Mouse (Mus musculus) forebrain, embryonic 14.5 days (tissue): ENCODE measurements around the gene Cort. TPM values are rescaled to one million over a fixed set of nuclear protein-coding genes. Genes with fewer than 3 reads are reported as not detected.

Source experiments
- ATAC-seq: fragments of 200-750 bp; cut with Nextera tagmentation; 2 replicates; pipeline ENCODE4 v1.8.0; 2017; ENCODE audit warnings: mild to moderate bottlenecking, moderate library complexity
- DNase-seq: peaks from one replicate; pipeline ENCODE4 v3.0.0-alpha.2; 2015; ENCODE audit warnings: low spot score
- H3K27ac ChIP-seq: fragments of 300-500 bp; sonication (generic); 2 replicates; pipeline ENCODE4 v1.5.1; 2014; ENCODE audit warnings: low read depth, mild to moderate bottlenecking, control low read depth, low read length, moderate library complexity
- H3K27me3 ChIP-seq: fragments of 300-500 bp; sonication (generic); replicated peaks from 2 replicates; pipeline ENCODE4 v1.6.1; 2014; ENCODE audit warnings: low read length, control low read depth, mixed read lengths; ENCODE audit not compliant: control insufficient read depth, insufficient read depth
- H3K36me3 ChIP-seq: fragments of 300-500 bp; sonication (generic); 2 replicates; pipeline ENCODE4 v1.6.1; 2014; ENCODE audit warnings: low read length, control low read depth; ENCODE audit not compliant: control insufficient read depth, insufficient read depth
- H3K4me1 ChIP-seq: fragments of 300-500 bp; sonication (generic); 2 replicates; pipeline ENCODE4 v1.6.1; 2014; ENCODE audit warnings: antibody characterized with exemption, low read length, control low read depth; ENCODE audit not compliant: control insufficient read depth, insufficient read depth
- H3K4me2 ChIP-seq: fragments of 300-500 bp; sonication (generic); 2 replicates; pipeline ENCODE4 v1.6.1; 2014; ENCODE audit warnings: mild to moderate bottlenecking, control low read depth, low read length
- H3K4me3 ChIP-seq: fragments of 300-500 bp; sonication (generic); 2 replicates; pipeline ENCODE4 v1.5.1; 2014; ENCODE audit warnings: low read depth, low read length, control low read depth
- H3K9ac ChIP-seq: fragments of 300-500 bp; sonication (generic); 2 replicates; pipeline ENCODE4 v1.6.1; 2014; ENCODE audit warnings: mild to moderate bottlenecking, low read length, control low read depth, moderate library complexity
- H3K9me3 ChIP-seq: fragments of 300-500 bp; sonication (generic); replicated peaks from 2 replicates; pipeline ENCODE4 v1.6.1; 2016; ENCODE audit warnings: low read length, control low read depth, mixed read lengths; ENCODE audit not compliant: control insufficient read depth
- WGBS: fragments of 180-500 bp; shearing (Covaris S2); extraction: QIAGEN DNeasy Blood & Tissue Kit; methylation state at CpG from one replicate; pipeline ENCODE4 v1.1.7; 2014; 5-methylcytosine and 5-hydroxymethylcytosine counted together
- polyA plus RNA-seq: library from polyadenylated mRNA; unstranded; fragments of >200 nt; fragmentation: Nextera tagmentation; extraction: Ambion mirVana; gene quantifications from 2 replicates; pipeline ENCODE4 v1.2.1, GENCODE M21; 2014

Gene Cort
- polyA plus RNA-seq, 1 experiment from 2014 or later, result 0.63 TPM

DNA sequence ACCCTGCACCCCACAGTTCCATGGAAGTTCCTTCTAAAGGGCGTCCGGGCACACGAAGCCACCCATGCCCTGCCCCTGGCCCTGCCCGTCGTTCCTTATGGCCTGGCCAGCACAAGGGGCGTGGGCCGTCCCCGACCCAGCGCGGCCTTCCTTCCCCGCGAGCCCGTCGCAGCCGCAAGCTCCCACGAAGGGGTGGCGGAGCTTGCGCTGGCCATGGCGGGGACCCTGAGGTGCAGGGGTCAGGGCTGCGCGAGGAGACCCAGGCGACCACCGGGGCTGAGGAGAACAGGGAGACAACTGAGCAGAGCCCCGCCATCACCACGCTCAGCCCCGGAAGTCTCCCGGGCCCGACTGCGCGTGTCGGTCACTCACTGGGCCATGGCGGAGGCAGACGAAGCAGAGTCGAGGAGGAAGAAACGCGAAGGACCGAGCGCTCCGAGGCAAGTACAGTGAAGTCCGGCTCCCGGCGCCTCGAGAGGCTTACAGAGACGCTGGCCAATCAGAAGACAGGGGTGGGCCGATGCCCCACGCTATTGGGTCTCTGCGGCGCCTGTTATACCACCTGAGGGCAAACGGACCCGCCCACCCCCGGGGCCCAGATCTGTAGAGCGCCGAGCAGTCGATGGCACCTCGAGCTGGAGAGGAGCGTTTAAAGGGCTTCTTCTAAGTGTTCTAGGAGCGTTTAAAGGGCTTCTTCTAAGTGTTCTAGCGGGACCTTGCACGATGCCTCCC lies 39.8 kb upstream of the Cort start, which contains the start of gene Pgd:
Gene Pgd (minus strand): TSS at position 557 of the 732 bp plus-strand sequence.
- H3K4me1 ChIP-seq, result no peaks in the 10 kb centered on the region
- H3K27me3 ChIP-seq, result no peaks in the 10 kb centered on the region
- ATAC-seq, result peak; percentile 100
- DNase-seq, result peak; percentile 98
- H3K36me3 ChIP-seq, result peaks cover 26% of the 10 kb centered on the region
- H3K9me3 ChIP-seq, result no peaks in the 10 kb centered on the region
- H3K4me2 ChIP-seq, result peak within 1 kb of the TSS; percentile 87
- WGBS, result under 1% methylated on average over 47 of the region's 59 CpGs
- H3K9ac ChIP-seq, result peak within 1 kb of the TSS; percentile 88
- peak within 1 kb of the TSS; percentile 90 for H3K4me3 ChIP-seq
- peak within 1 kb of the TSS; percentile 60 for H3K27ac ChIP-seq

DNA sequence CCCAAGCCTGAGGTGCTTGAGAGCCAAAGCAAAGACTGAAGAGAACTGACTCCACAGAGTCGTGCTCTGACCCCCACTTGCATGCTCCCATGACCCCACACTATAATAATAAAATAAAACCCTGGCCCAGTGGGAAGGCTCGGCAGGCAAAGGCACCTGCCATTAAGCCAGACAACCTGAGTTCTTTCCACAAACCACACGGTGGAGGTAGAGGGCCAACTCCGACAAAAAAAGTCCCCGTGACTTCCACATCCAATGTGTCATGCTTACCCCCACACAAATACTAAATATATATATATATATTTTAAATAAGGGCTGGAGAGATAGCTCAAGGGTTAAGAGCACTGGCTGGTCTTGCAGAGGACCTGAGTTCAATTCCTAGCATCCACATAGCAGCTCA lies 37.6 kb upstream of the Cort start:
- ATAC-seq (no peak), DNase-seq (no peak)
- H3K9ac ChIP-seq, result no peak overlapping the region
- H3K27me3 ChIP-seq, result no peaks in the 10 kb centered on the region
- H3K9me3 ChIP-seq, result no peaks in the 10 kb centered on the region
- no peak overlapping the region for H3K4me3 ChIP-seq
- peaks cover 46% of the 10 kb centered on the region for H3K36me3 ChIP-seq
- 68% methylated on average over 5 of the region's 5 CpGs for WGBS
- H3K4me2 ChIP-seq, result no peak overlapping the region
- H3K4me1 ChIP-seq, result no peaks in the 10 kb centered on the region
- H3K27ac ChIP-seq, result no peak overlapping the region

DNA sequence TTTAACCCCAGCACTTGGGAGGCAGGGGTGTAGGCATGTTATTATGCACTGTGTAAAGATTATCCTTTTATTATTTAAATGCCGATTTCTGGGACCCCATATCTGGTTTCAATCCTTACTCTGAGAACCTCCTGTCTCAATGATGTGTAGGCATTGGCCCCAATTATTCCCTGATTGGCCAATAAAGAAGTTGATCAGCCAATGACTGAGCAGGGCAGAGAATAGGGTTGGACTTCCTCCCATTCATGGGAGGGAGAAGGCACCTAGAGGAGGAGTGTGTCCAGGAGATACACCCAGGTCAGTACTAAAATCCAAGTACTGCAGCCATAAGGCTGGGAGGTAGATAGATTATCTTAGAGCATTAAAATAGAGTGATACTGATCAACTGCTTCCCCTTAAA lies 36.6 kb upstream of the Cort start:
- 39% methylated on average over 1 of the region's 1 CpGs for WGBS
- ATAC-seq, result no peak
- peaks cover 55% of the 10 kb centered on the region for H3K36me3 ChIP-seq
- no peaks in the 10 kb centered on the region for H3K27me3 ChIP-seq
- no peaks in the 10 kb centered on the region for H3K9me3 ChIP-seq
- DNase-seq, result no peak
- no peak overlapping the region for H3K4me2 ChIP-seq
- no peak overlapping the region for H3K27ac ChIP-seq
- no peak overlapping the region for H3K4me3 ChIP-seq
- no peak overlapping the region for H3K9ac ChIP-seq
- H3K4me1 ChIP-seq, result no peaks in the 10 kb centered on the region

DNA sequence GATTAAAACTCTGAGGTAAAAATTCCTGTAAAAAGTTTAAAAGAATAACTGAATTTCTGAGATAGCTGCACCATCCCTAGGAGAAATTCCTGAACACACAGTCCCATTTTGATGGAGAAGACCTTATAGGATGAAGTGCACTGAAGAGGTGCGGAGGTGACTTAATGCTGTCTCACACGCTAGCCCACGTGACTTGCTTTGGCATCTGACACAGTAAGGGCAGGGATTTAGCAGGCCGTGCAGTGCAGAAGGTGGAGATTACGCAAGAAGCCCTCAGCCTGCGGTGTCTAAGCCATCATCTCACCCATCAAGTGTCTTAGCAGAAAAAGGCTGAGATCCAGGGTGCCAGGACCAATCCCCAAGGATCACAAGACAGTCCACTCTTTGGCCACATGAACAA lies 34.6 kb upstream of the Cort start:
- Histone ChIP-seq H3K4me3 (no peak overlapping the region), H3K9me3 (no peaks in the 10 kb centered on the region), H3K27me3 (no peaks in the 10 kb centered on the region), H3K36me3 (peaks cover 76% of the 10 kb centered on the region), H3K9ac (no peak overlapping the region), H3K27ac (no peak overlapping the region), H3K4me1 (no peaks in the 10 kb centered on the region), H3K4me2 (no peak overlapping the region)
- 96% methylated on average over 6 of the region's 6 CpGs for WGBS
- DNase-seq (no peak), ATAC-seq (no peak)

DNA sequence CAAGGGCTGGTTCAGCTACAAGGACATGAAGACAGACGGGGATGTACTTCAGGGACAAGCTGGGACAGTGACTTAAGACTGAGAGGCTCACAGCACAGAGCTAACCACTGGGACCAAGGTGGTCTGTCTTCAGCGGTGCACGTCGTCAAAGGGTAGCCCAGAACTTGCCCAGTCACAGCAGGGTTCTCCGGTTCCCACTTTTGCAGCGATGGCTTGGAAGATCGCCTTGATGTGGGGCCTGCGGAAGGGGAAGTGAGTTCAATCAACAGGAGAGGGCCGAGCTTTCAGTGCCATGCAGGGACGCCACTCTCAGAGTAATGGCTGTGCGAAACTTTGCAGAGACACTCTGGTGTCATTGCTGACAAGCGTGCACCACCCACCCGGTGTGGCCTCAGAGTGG lies 33.3 kb upstream of the Cort start:
- Histone ChIP-seq H3K27me3 (no peaks in the 10 kb centered on the region), H3K4me3 (no peak overlapping the region), H3K36me3 (peaks cover 88% of the 10 kb centered on the region), H3K27ac (no peak overlapping the region), H3K4me1 (no peaks in the 10 kb centered on the region), H3K9me3 (no peaks in the 10 kb centered on the region), H3K9ac (no peak overlapping the region), H3K4me2 (no peak overlapping the region)
- DNase-seq (no peak), ATAC-seq (no peak)
- 89% methylated on average over 13 of the region's 13 CpGs for WGBS

DNA sequence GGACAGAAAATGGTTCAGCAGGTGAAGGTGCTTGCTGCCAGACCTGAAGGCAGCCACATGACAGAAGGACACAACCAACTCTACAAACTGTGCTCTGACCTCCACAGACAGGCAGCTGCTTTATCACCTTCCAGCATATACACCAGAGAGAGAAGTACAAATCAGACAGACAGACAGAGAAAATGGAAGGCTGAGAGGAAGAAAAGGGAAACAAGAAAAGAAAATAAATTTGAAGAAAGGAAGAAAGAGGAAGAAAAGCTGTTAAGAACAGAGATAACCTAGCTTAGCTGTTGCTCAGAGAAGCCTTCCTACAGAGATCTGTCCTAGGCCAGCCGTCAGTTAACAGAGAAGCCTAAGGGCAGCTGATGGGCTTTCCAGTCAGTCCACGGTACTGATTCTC lies 32.6 kb upstream of the Cort start:
- Histone ChIP-seq H3K9ac (no peak overlapping the region), H3K9me3 (no peaks in the 10 kb centered on the region), H3K36me3 (peaks cover 90% of the 10 kb centered on the region), H3K27ac (no peak overlapping the region), H3K4me3 (no peak overlapping the region), H3K4me1 (no peaks in the 10 kb centered on the region), H3K4me2 (no peak overlapping the region), H3K27me3 (no peaks in the 10 kb centered on the region)
- 88% methylated on average over 2 of the region's 2 CpGs for WGBS
- DNase-seq, result no peak
- no peak for ATAC-seq

DNA sequence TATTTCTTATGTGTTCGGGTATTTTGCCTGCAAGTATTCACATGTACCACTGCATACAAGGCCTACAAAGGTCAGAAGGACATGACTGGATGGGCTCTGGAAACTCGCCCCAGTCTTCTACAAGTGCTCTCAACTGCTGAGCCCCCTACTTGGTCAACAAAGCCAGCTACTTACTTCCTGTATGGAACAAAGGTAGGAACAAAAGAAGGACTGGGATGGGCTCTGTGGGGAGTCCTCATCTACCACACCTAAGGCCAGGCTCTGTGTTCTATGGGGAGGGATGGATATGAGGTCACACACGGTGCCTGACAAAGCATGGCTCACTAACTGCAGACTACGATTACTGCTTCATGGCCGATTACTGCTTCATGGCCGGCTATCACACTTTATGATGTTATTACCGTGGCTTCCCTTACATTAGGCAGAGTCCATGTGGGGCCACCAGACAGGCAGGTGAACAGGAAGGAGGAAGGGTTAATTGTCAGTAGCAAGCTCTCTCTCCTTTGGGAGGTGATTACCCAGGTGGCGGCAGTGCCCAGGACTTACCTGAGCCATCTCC lies 30.9 kb upstream of the Cort start:
- no peak overlapping the region for H3K4me2 ChIP-seq
- H3K4me3 ChIP-seq, result no peak overlapping the region
- no peak overlapping the region for H3K9ac ChIP-seq
- WGBS, result 86% methylated on average over 8 of the region's 8 CpGs
- H3K27ac ChIP-seq, result no peak overlapping the region
- ATAC-seq (no peak), DNase-seq (no peak)
- H3K4me1 ChIP-seq, result no peaks in the 10 kb centered on the region
- H3K9me3 ChIP-seq, result no peaks in the 10 kb centered on the region
- H3K36me3 ChIP-seq, result peaks cover 97% of the 10 kb centered on the region
- H3K27me3 ChIP-seq, result no peaks in the 10 kb centered on the region

DNA sequence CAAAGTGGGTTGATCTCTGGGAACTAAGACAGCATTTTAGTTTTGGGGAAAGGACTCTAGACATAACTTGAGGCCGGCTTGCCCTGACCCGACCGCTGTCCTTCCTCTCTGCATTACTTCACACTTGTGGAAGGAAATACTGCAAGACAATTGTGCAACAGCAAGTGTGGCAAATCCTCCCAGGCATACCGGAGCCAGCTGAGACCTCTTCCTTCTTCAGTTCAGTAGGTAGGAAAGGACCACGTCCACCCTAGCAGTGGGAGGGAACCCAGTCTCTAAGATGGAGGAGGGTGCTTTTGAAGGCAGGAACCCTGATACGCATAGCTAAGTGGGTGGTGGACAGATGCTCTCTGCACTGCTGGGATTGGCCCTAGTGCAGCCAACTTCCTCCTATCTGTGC lies 29.1 kb upstream of the Cort start:
- no peak for ATAC-seq
- no peaks in the 10 kb centered on the region for H3K9me3 ChIP-seq
- no peak overlapping the region for H3K4me3 ChIP-seq
- no peaks in the 10 kb centered on the region for H3K27me3 ChIP-seq
- H3K9ac ChIP-seq, result no peak overlapping the region
- H3K4me1 ChIP-seq, result no peaks in the 10 kb centered on the region
- no peak for DNase-seq
- no peak overlapping the region for H3K4me2 ChIP-seq
- whole genome bisulfite sequencing, result 97% methylated on average over 6 of the region's 6 CpGs
- H3K36me3 ChIP-seq, result peaks cover 98% of the 10 kb centered on the region
- no peak overlapping the region for H3K27ac ChIP-seq

DNA sequence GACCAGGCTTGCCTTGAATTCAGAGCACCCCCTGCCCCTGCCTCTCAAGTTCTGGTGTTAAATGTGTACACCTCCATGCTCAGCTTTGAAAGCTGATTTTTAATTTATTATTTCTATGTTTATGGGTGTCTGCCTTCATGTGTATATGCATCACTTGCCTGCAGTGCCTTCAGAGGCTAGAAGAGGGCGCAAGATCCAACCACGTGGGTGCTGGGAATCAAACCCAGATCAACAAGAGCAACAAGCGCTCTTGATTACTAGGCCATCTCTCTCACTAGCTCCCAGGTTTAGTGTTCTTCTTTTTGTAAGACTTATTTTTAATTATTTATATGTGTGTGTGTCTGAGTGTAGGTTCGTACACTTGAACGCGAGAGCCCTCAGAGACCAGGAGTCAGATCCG lies 28.3 kb upstream of the Cort start:
- WGBS, result 97% methylated on average over 7 of the region's 7 CpGs
- H3K9me3 ChIP-seq, result no peaks in the 10 kb centered on the region
- H3K4me3 ChIP-seq, result no peak overlapping the region
- H3K9ac ChIP-seq, result no peak overlapping the region
- no peaks in the 10 kb centered on the region for H3K27me3 ChIP-seq
- no peak for ATAC-seq
- DNase-seq, result no peak
- H3K36me3 ChIP-seq, result peaks cover 97% of the 10 kb centered on the region
- H3K4me2 ChIP-seq, result no peak overlapping the region
- H3K4me1 ChIP-seq, result no peaks in the 10 kb centered on the region
- no peak overlapping the region for H3K27ac ChIP-seq
